In the genomic region with DNA sequence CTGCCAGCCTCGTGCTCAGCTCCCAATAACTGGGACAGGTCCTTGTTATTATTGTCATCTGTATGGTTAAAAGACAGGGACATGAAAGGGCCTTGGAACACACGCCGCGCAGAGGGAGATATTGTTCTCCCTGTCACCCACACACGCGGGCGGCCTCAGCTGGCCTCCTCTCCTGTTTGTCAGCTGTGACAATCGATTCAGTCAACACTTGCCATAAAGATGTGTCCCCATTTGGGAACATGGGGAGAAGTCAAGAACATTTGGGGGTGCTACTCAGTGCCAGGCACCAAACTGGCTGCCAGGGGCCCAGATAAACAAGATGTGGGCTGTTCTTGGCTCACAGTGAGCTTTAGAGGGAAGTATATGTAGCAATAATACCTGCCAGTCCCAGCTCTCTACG, we compare ENCODE assay signal across 25 mouse cellular contexts. TPM values are rescaled to one million over a fixed set of nuclear protein-coding genes. Genes with fewer than 3 reads are reported as not detected.
DNase-seq lines count a peak whose midpoint lies in the region; ATAC-seq and TF ChIP-seq lines count a peak whose summit lies in the region.
"Had no signal": no experiment of that assay in that cellular context is flagged by ENCODE, and none has a peak within 500 bp of the region (broad histone marks: within the 10 kb centered on the region; RNA-seq: fewer than 3 reads in every experiment).

No protein-coding gene starts in this region.

- intact Hi-C loops in left cerebral cortex, adult 2 months (cut with DNase I) = loop anchor here (10.0 kb wide), 1 partner anchor 205 kb away; no protein-coding TSS in a partner anchor
- intact Hi-C loops in left cerebral cortex, postnatal 10 days (cut with DNase I) = no loop called here

- H3K9me3 ChIP-seq in intestine, embryonic 16.5 days (ENCODE audit: control insufficient read depth, low read length) = no peaks in the 10 kb centered on the region
- H3K9me3 ChIP-seq: embryonic facial prominence, embryonic 12.5 days; forebrain, embryonic 13.5 days; hindbrain, embryonic 10.5 days; intestine, embryonic 15.5 days; liver, embryonic 13.5 days; midbrain, embryonic 13.5 days; neural tube, embryonic 12.5 days had no signal

- peak overlapping the region; percentile 64 for H3K27ac ChIP-seq in left cerebral cortex, adult 2 months
- H3K27ac ChIP-seq in intestine, embryonic 16.5 days (ENCODE audit: low read length) = no peak overlapping the region
- H3K27ac ChIP-seq: embryonic facial prominence, embryonic 12.5 days; forebrain, embryonic 13.5 days; hindbrain, embryonic 10.5 days; intestine, embryonic 15.5 days; liver, embryonic 13.5 days; midbrain, embryonic 13.5 days; neural tube, embryonic 12.5 days had no signal

- no peak overlapping the region for H3K4me2 ChIP-seq in intestine, embryonic 16.5 days (ENCODE audit: low read depth, low read length)
- H3K4me2 ChIP-seq: embryonic facial prominence, embryonic 12.5 days; forebrain, embryonic 13.5 days; heart, embryonic 11.5 days; intestine, embryonic 15.5 days; liver, embryonic 13.5 days; lung, embryonic 14.5 days; midbrain, embryonic 13.5 days; neural tube, embryonic 12.5 days had no signal

- 90% methylated on average over 9 of the region's 9 CpGs for WGBS in intestine, embryonic 16.5 days

- no peaks in the 10 kb centered on the region for H3K36me3 ChIP-seq in intestine, embryonic 16.5 days (ENCODE audit: control insufficient read depth, insufficient read depth, low read length)
- H3K36me3 ChIP-seq: embryonic facial prominence, embryonic 12.5 days; hindbrain, embryonic 10.5 days; intestine, embryonic 15.5 days; liver, embryonic 13.5 days; midbrain, embryonic 13.5 days; neural tube, embryonic 12.5 days had no signal

- H3K4me1 ChIP-seq in intestine, embryonic 16.5 days (ENCODE audit: control insufficient read depth, insufficient read depth, low read length) = no peaks in the 10 kb centered on the region
- H3K4me1 ChIP-seq: embryonic facial prominence, embryonic 12.5 days; forebrain, embryonic 13.5 days; intestine, embryonic 15.5 days; liver, embryonic 13.5 days; midbrain, embryonic 13.5 days had no signal

- H3K4me3 ChIP-seq in left cerebral cortex, adult 2 months = no peak overlapping the region
- no peak overlapping the region for H3K4me3 ChIP-seq in intestine, embryonic 16.5 days (ENCODE audit: low read length)
- H3K4me3 ChIP-seq: embryonic facial prominence, embryonic 12.5 days; forebrain, embryonic 13.5 days; hindbrain, embryonic 10.5 days; intestine, embryonic 15.5 days; liver, embryonic 13.5 days; midbrain, embryonic 13.5 days; neural tube, embryonic 12.5 days had no signal

- no peaks in the 10 kb centered on the region for H3K27me3 ChIP-seq in intestine, embryonic 16.5 days (replicated peaks; ENCODE audit: control insufficient read depth, insufficient read depth, low read length)
- H3K27me3 ChIP-seq: embryonic facial prominence, embryonic 12.5 days; forebrain, embryonic 13.5 days; intestine, embryonic 15.5 days; liver, embryonic 13.5 days; midbrain, embryonic 13.5 days; neural tube, embryonic 12.5 days had no signal

- TF ChIP-seq CTCF in left cerebral cortex, adult 2 months (IDR thresholded peaks at IDR 0.05) = no peak

- H3K9ac ChIP-seq in intestine, embryonic 16.5 days (ENCODE audit: low read depth, low read length) = no peak overlapping the region
- H3K9ac ChIP-seq: embryonic facial prominence, embryonic 12.5 days; forebrain, embryonic 13.5 days; intestine, embryonic 15.5 days; liver, embryonic 13.5 days; lung, embryonic 14.5 days; midbrain, embryonic 13.5 days; neural tube, embryonic 12.5 days had no signal

- DNase-seq in cerebellum, adult 11-12 months = peak; percentile 10
- DNase-seq in cerebellum, adult 8-10 months = no peak
- no peak for DNase-seq in left cerebral cortex, adult 2 months (ENCODE audit: extremely low spot score in 1 of 2, low spot score in 2 of 2)
- no peak for DNase-seq in left cerebral cortex, postnatal 10 days (ENCODE audit: extremely low spot score in 1 of 2, low spot score in 2 of 2)
- DNase-seq in brain, adult 2 months (ENCODE audit: low read depth, low spot score) = peak; percentile 90
- peak; percentile 93 for DNase-seq in layer of hippocampus, adult 9-11 months
- no peak for DNase-seq in MN1 (ENCODE audit: low spot score)
- DNase-seq: adrenal gland, postnatal 10 days; cerebellum, postnatal 10 days; gastrocnemius, postnatal 10 days; heart, adult 11 months; kidney, adult 9 months; kidney, postnatal 14 days; liver, embryonic 13.5 days; lung, embryonic 14.5 days; retina, postnatal 1 day had no signal

- ATAC-seq in intestine, embryonic 16.5 days = no peak
- ATAC-seq: forebrain, embryonic 13.5 days; hindbrain, embryonic 16.5 days; intestine, embryonic 15.5 days; midbrain, embryonic 13.5 days had no signal

RNA-seq across cellular contexts. Expression of a gene that starts 18.5 kb away (rescaled TPM):
- total RNA-seq in left cerebral cortex, adult 2 months (2021) = 1 to 10 TPM; 1.2 to 1.6 TPM
- 1 to 10 TPM; 1.4 to 1.6 TPM for total RNA-seq in left cerebral cortex, postnatal 10 days (2021)
- polyA plus RNA-seq in intestine, embryonic 16.5 days (2015; fragmentation: Nextera tagmentation; extraction: Ambion mirVana) = 39.7 and 45.0 TPM in 2 replicates

RNA-seq across cellular contexts. Expression of a gene that starts 45.2 kb away (rescaled TPM):
- total RNA-seq in left cerebral cortex, adult 2 months (2021) = 10 to 100 TPM; 20.6 to 20.9 TPM
- 10 to 100 TPM; 17.7 to 18.5 TPM for total RNA-seq in left cerebral cortex, postnatal 10 days (2021)
- 12.3 and 12.7 TPM in 2 replicates for polyA plus RNA-seq in intestine, embryonic 16.5 days (2015; fragmentation: Nextera tagmentation; extraction: Ambion mirVana)

Comparison
In these comparisons a context has a peak if more than half of its experiments do, and no peak if none do; other contexts are left out.
1. DNase-seq: peak in cerebellum, adult 11-12 months (single experiment), brain, adult 2 months (single experiment) and layer of hippocampus, adult 9-11 months (single experiment); none in cerebellum, adult 8-10 months (single experiment), left cerebral cortex, adult 2 months (0 of 2), left cerebral cortex, postnatal 10 days (0 of 2) and MN1 (single experiment).